Mouse (Mus musculus) adrenal gland, adult 8-10 months (tissue): ENCODE results near the gene Slc6a6. TPM values are rescaled to one million over a fixed set of nuclear protein-coding genes. Genes with fewer than 3 reads are reported as not detected.

Source experiments
- DNase-seq: peaks from one replicate; pipeline ENCODE4 v3.0.0; 2022
- total RNA-seq, 4 experiments: library from RNA; stranded (reverse); gene quantifications; 2 replicates each; pipeline ENCODE4 v1.2.4; 2022

The Slc6a6 gene
- total RNA-seq, 4 experiments from 2014 or later = 468 to 562 (median 518) TPM

- no peak for DNase-seq
Measured at GRCm38 (mm10) chr6:91670224-91670623, 13.6 kb upstream of the Slc6a6 start.

DNA sequence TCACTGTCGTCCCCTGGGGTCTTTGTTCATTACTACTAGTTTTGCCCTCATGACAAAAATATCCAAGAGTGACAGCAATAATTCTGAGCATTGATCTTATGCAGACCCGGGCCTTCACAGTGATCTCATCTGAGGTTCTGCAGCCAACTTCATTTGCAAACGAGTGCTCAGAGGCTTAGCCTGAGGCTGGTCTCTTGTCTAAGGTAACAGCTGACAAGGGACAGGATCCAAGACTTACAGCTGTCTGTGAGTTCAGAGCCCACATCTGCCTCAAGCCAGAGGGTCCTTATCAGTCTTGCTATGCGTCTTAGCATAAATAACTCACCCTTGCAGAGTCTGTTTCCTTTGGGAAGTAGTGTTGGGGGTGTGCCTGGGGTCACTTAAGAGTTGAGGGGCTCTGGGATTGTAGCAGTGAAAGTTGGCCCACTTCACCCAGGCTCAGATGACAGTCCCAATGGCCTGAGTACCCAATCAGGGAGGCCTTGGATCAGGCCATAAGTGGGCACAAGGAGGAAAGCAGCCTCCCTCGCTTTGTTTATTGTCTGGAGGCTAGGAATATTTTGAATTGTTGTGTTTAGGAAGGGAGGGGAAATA, 9.0 kb upstream of the Slc6a6 start:
- DNase-seq = no peak

- no peak for DNase-seq
Measured at GRCm38 (mm10) chr6:91678506-91679094, 5.3 kb upstream of the Slc6a6 start.

- DNase-seq = no peak
Measured at GRCm38 (mm10) chr6:91679095-91679577, 4.7 kb upstream of the Slc6a6 start.

DNA sequence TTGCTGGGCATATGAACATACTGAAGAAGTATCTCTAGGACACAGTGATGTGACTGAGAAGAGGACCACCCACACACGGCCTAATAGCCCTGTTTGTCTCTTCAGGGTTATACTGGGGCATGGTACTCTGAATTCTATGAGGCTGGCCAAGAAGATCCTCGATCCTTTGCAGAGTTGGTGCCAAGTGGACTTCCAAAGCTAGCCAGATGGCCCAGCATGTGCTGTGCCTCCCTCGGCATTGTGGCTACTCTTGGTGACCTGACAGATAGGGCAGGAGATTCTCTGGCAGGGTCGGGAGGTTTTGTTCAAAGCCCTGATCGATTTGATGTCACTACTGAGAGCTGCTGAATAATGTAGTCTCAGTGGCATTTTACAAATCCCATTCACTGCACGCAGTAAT, 4.1 kb upstream of the Slc6a6 start:
- no peak for DNase-seq

GRCm38 (mm10) chr6:91681841-91682240, 2.0 kb upstream of the Slc6a6 start:
- no peak for DNase-seq

DNA sequence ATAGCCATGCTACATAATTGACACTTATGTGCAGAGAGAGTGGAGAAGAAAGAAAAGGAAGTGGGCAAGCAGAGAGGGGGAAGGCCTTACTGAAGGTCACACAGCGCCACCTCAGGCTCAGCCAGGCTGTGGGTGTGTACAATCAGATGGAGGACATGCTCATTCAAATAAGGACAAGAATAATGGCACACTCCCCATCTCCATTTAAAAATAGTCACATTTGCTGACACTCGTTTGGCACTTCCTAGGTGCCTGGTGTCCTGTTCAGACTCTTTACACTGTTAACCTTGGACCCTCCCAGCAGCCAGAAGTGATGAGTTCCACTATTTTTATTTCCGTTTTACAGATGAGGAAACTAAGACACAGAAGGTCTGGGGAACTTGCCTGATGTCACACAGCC, 732 bp upstream of the Slc6a6 start:
- DNase-seq = no peak

DNA sequence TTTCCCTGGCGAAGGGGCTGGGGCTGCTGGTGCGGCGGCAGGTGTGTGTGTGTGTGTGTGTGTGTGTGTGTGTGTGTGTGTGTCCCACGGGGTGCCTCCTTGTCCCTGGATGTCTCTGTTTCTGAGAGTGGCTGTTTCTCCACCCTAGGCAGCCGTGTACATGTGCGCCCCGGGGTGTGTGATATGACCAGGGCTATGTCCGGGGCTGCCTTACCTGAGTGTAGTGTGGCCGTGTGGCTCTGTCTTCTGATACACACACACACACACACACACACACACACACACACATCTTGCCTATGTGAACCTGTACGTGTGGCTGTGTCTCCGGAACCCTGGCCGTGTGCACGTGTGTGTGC, 599 bp downstream of the Slc6a6 start:
- no peak for DNase-seq

DNA sequence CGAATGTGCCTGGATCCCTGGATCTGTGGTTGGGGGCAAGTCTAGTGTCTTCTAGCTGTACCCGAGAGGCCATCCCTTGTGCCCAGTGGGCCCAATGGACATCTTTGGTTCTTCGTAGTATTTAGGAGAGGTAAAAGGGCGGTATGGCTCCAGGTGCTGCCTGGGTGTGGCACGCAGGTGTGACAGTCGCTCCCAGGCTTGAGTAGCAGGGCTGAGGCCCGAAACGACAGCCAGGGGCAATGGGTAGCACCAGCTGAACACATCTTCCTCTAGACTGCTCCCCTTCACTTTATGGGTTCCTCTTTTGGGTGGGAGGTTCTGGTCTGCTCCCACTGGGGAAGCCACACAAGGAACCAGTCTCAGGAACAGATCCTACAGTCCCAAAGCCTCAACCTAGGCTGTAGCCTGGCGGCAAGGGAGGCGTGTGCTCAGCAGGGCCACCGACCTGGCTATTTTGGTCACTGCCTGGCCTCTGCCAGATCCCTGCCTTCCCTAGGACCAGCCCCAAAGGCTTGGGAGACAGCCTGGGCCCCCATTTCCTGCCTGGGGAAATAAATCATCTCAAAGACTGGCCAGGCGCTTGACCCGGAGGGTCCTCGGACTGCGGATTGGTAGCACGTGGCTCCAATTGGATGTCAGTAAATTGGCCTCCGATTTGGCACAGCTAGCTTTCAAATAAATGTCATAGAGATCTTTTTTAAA, 1.1 kb downstream of the Slc6a6 start:
- peak; percentile 81 for DNase-seq

DNA sequence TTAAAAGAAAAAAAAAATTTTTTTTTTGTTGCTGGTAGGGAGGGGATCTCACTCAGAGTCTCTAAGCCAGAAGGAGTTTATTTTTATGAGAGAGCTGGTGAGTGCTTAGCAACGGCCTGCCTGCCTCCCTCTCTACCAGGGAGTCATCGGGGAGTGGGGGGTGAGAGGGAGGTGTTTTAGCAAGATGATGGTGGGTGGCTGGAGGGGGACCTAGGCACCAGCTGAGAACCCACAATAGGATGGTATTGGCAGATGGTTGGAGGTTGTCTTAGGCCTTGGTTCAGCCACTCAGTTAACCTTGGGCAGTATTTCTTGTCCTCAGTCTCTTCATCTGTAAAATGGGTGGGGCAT, 1.7 kb downstream of the Slc6a6 start:
- DNase-seq = no peak

GRCm38 (mm10) chr6:91685896-91686295, 2.0 kb downstream of the Slc6a6 start:
- peak; percentile 54 for DNase-seq

GRCm38 (mm10) chr6:91686597-91686996, 2.7 kb downstream of the Slc6a6 start:
- peak; percentile 80 for DNase-seq

GRCm38 (mm10) chr6:91688021-91688420, 4.2 kb downstream of the Slc6a6 start:
- no peak for DNase-seq

DNA sequence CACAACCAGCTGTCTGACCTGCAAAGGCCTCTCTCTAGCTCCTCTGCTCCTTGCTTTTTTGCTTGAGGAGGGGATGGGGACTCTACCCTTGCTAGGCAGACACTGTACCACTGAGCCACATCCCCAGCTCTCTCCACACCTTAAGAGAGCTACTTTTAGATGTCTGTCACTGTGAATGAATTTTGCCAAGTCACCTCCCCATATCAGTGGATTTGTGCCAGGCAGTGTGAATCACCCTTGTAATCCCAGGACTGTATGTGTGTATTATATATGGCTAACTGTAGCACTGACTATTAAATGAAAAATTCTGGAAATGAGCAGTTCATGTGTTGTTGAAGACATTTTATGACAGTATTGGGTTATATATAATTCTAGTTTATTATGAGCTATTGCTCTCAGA, 5.4 kb downstream of the Slc6a6 start:
- DNase-seq = no peak

DNA sequence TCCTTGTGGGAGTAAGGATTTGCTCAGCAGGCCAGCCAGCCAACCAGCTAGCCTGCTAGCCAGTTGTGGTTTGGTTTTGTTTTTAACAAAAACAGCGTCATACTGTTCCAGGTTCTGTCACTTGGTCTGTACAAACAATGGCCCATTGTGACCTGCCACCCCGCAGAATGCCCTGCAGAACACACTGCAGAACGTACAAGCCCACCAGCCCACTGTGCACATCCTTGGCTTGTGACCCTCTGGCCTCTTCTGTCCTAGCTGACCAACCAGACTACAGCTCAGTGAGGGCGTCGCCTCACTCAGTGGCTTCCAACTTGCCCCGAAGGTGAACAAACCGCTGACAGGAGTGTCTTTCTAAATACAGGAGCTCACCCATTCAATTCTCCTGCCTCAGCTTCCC, 6.4 kb downstream of the Slc6a6 start:
- DNase-seq = no peak

- DNase-seq = no peak
Measured at GRCm38 (mm10) chr6:91690646-91691045, 6.8 kb downstream of the Slc6a6 start.

DNA sequence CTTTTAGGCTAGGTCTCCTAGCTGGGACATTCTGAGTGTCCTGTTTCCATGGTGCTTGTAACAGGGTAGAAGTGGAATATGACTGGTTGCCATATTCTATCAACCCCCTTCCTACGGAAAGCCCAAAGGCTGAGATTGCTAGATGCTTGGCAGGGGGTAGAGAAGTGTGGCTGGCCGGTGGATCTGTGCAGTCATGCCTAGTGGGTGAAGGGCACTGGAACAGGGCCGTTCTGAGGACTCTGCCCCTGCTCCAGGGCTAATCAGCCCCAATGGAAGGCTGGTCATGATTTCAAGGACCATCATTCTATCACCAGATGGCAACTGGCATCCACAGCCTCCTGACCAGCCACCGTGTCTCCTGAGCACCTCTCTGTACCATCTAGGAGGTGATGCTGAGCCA, 7.7 kb downstream of the Slc6a6 start:
- no peak for DNase-seq

- DNase-seq = peak; percentile 62
Measured at GRCm38 (mm10) chr6:91693301-91693886, 9.5 kb downstream of the Slc6a6 start.

- peak; percentile 75 for DNase-seq
Measured at GRCm38 (mm10) chr6:91694610-91695009, 10.8 kb downstream of the Slc6a6 start.

DNA sequence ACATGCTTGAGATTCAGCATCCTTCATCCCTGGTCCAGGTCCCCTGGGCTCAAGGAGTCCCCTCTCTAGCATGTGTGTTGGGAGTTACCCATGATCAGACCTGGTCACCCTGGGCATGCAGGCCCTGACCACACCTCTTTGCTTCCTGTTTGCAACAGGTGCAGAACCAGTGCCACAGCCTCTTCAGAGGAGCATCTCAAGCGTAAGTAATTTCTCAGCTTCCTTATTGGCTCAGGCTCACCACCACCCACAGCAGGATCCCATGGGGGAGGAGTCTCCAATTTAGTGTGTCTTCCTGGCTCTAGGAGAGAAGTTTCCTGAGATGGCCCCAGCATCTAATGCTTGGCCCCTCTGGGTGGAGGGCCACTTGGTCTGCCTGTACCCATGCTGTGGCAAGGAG, 15.0 kb downstream of the Slc6a6 start:
- DNase-seq = no peak

DNA sequence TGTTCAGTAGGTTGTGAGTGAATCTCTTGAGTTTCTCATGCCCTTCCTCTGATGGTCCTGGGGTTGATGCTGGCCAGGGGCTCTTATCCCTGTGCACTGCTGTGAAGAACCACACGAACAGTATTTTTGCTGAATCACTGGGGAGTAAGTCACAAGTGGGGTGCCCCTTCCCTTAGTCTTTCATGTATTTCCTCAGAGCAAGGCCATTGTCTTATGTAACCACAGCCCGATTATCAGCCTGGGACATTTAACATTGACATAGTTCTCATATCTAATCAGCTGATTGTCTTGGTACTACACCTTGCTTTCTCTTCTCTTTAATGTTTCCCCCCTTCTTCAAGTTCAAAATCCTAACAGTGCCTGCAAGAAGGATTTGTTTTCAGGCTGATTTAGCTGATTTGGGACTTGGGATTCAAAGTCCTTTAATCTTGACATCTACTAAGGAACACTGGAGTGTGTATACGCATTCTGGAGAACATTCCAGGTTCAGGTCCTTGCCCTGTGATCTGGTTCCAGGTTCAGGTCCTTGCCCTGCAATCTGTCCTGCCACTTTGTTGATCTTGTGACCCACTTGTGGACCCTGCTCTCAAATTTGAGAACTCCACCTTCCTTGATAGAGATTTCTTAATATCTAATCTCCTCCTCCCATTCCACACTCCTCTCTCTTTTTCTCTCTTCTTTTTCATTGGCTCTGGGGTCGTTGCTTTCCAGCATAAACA, 15.8 kb downstream of the Slc6a6 start:
- no peak for DNase-seq

- DNase-seq = no peak
Measured at GRCm38 (mm10) chr6:91700823-91701621, 17.2 kb downstream of the Slc6a6 start.
